Mouse (Mus musculus): ENCODE measurements around the gene H2-DMb1. TPM values are rescaled to one million over a fixed set of nuclear protein-coding genes. Genes with fewer than 3 reads are reported as not detected.

H2-DMb1 gene
- total RNA-seq, 2 experiments from 2014 or later, result 1.2 to 1.8 TPM

DNA sequence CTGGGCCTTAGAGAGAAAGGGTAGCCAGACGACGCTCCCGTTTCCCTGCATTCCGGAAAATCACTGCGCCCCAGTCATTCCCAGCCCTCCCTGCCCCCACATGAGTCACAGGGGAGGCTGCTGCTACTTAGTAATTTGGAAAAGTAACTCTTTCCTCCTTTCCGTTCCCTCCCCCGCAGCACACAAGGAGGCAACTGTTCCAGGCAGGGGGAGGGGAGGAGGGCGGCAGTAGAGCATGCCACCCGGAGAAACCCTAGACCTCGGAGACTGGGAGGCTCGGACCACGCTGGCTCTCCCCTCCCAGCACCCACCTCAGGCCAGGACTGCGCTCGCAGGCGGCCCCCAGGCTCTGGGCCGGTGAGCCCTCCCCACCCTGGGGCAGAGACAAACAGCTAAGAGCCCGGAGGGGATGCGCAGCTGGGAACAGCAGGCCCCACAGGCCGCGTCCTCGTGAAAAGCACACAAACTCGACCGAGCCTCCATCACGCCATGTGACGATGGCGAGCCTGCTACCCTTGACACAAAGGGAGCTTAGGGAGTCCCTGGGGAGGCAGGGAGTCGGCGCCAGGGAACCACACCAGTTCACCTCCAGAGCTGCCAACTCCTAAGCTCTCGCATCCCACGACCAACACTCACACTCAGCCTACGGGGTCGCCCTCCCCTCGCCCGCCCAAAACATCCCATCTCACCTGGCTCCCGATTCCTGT is 31.5 kb upstream of the H2-DMb1 start:
- DNase-seq (ENCODE audit: extremely low spot score in 1 of 2, low spot score in 2 of 2), result peak; percentile 86 to 92
- intact Hi-C loops (cut with DNase I), result no loop called here

DNA sequence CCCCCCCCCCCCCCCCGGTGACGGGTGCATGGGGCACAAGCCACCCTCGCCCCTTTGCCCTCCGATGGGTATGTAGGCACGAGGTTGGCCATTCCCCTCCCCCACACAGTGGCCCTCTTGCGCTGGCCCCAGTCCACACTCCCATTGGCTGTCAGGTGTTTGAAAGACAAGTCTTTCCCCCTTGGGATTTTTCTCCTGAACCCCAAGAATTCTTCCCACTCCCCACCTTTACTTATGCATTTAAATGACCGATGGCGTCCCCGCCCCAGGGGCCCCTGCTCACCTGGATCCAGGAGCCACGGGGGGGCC is 31.0 kb upstream of the H2-DMb1 start:
- intact Hi-C loops (cut with DNase I), result no loop called here

DNA sequence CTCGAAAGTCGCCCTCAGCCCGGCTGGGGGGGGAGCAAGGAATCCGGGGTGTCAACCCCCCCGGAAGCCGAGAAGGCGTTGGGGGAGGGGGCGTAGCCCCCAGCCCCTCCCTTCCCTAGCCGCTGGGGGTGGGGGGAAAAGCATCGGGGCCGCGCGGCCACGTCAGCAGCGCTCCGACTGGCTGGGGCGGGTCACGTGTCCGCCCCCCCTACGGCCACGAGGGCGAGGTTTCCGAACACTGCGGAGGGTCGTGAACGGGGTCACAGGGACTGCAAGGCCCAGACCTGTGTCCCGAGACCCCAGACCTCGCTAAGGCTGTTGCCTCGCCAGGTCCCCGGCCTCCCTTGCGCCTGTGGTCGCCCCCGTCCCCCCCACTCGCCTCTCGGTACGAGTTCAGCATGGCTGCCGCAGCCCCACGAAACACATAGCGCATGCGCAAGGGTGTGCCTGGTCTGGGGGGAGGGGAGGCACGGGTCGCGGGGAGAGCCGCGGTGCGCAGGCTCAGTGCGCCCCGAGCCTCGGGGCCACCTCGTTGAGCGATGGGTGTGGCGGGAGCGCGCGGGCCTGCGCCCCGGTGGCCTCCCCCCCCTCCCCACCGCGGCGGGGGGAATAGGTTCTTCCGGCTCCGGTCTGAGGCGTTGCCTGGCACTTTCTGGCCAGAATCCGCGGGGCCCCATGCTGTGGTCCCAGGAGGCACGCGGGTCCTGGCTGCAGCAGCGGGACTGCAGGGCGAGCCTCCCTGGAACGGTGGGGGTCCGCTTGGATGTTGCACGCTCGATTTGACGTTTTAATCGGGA is 30.5 kb upstream of the H2-DMb1 start, which contains the start of gene Brd2:
Brd2 (minus strand) TSS at position 447 of the 797 bp plus-strand sequence.
- intact Hi-C loops (cut with DNase I), result no loop called here
- DNase-seq (ENCODE audit: extremely low spot score in 1 of 2, low spot score in 2 of 2), result peak; percentile 93 to 98

More for the DNA sequence above, 31.0 kb upstream of the H2-DMb1 start:
- DNase-seq (ENCODE audit: extremely low spot score in 1 of 2, low spot score in 2 of 2), result peak; percentile 60 to 85

DNA sequence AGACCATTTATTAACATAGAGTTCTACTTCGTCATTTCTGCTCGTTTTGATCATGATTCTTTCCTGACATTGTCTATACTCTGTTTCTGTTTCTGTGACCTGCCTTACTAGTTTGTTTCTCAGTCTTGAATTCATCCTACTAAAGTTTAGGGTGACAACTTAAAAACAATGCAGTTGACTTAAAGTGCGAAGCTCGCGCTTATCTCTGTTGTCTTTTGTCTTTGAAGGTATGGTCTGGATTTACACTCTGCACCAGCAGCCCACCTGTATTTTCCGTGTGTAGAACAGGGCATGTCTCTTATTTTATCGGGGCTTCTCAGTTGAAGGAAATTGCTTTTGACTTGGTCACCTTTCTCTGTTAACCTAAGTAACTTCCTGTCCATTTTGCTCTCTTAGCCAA is 29.8 kb upstream of the H2-DMb1 start:
- intact Hi-C loops (cut with DNase I), result no loop called here
- no peak for DNase-seq (ENCODE audit: extremely low spot score in 1 of 2, low spot score in 2 of 2)

DNA sequence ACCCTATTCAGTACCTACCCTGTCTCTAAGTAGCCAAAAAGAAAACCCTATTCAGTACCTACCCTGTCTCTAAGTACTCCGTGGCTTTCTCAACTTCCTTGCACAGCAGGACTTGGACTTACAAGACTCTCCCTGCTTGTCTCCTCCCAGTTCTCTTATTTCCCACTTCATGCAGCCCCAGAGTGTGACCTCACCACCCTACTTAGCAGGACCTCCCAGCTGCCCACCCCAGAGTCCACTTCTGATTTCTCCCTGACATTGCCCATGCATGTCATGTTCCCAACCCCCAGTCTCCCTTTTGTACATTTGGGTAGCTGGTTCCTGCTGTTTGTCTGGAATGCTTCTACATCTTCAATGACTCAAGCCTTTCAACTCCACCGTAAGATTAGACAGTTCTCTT is 29.4 kb upstream of the H2-DMb1 start:
- DNase-seq (ENCODE audit: extremely low spot score in 1 of 2, low spot score in 2 of 2), result no peak
- intact Hi-C loops (cut with DNase I), result no loop called here

DNA sequence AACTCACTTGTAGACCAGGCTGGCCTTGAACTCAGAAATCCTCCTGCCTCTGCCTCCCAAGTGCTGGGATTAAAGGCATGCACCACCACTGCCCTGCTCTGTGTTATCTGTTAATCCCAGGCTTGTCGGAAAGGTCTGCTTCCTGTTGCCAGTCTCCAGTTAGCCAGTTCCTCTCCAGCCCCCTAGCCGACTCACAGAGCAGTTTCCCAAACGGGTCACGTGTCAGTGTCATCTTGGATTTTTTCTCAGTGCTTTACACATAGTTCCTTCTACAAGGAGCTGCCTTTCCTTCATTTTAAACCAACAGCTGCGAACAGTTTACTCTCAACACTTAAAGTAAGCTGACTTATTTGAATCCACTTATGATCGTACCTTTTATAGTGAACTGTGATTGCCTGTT is 28.2 kb upstream of the H2-DMb1 start:
- no peak for DNase-seq (ENCODE audit: extremely low spot score in 1 of 2, low spot score in 2 of 2)
- intact Hi-C loops (cut with DNase I), result no loop called here

DNA sequence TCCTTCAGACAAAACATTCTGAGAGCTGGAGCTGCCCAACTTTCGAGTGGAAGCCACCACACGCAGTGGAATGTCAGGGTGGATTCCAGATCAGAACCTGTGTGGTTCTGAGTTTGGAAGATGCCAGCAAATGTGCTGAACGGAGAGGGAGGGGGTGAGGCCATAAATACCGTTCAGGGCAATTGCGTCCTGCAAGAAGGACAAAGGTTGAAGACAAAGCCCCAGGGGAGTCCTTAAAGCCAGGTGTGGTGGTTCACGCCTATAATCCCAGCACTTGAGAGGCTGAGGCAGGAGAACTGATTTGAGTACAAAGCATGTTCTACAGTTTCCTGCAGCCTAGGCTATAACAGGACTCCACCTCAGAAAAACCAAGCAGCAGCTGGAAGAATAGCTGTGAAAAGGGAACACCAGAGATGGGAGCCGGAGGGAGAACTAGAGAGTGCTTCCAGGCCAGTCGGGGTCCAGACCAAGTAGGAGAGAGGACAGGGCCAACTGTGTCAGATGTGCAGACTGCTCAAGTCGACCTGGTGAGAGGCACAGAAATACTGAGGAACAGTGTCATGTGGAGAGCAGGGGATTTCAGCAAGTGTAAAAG is 25.9 kb upstream of the H2-DMb1 start:
- intact Hi-C loops (cut with DNase I), result no loop called here
- no peak for DNase-seq (ENCODE audit: extremely low spot score in 1 of 2, low spot score in 2 of 2)

DNA sequence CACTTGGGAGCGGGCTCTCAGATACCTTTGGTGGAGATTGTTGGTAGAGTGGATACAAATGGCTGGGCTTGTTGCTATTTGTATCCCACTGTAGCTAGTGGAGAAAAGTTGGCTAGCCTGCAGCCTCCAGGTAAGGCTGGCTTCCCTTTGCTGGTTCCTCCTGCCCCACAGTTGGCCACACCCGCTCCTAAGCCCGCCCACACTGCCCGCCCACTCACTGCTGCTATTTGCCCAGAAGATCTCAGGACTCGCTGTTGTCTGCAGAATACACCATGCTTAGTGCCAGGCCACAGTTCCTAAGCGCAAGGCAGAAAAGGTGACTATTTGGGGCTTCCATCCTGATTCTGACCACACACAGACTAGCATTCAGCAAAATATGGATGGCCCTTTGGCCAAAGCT is 25.4 kb upstream of the H2-DMb1 start:
- DNase-seq (ENCODE audit: extremely low spot score in 1 of 2, low spot score in 2 of 2), result peak in 1 of 2 experiments; percentile 71
- intact Hi-C loops (cut with DNase I), result no loop called here

DNA sequence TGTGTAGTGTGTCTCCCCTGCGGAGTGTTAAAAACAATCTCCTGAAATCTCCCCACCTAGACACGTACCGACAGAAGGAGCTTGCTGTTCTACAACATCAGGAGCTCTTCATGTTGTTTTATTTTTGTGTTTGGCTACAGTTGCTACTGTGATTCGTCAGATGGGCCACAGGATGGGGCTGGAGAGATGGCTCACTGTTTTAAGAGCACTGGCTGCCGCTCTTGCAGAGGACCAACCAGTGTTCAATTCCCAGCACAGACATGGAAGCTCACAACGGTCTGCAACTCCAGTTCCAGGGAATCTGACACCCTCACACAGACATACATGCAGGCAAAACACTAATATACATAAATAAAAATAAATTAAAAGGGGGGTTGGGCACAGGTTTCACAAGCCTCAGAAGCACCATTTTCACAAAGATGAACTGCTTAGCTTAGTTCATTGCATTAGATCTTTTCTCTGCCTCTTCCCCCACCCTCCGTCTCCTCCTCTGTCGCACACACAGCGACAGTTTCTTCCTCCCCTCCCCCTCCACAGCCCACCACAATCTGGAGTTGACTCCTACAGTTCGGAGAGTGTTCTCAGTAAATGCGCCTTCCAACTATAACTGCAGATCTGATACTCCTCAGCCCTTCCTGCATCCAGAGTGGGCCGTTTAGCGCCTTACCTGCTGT is 24.5 kb upstream of the H2-DMb1 start:
- intact Hi-C loops (cut with DNase I), result no loop called here
- peak in 1 of 2 experiments; percentile 54 for DNase-seq (ENCODE audit: extremely low spot score in 1 of 2, low spot score in 2 of 2)

DNA sequence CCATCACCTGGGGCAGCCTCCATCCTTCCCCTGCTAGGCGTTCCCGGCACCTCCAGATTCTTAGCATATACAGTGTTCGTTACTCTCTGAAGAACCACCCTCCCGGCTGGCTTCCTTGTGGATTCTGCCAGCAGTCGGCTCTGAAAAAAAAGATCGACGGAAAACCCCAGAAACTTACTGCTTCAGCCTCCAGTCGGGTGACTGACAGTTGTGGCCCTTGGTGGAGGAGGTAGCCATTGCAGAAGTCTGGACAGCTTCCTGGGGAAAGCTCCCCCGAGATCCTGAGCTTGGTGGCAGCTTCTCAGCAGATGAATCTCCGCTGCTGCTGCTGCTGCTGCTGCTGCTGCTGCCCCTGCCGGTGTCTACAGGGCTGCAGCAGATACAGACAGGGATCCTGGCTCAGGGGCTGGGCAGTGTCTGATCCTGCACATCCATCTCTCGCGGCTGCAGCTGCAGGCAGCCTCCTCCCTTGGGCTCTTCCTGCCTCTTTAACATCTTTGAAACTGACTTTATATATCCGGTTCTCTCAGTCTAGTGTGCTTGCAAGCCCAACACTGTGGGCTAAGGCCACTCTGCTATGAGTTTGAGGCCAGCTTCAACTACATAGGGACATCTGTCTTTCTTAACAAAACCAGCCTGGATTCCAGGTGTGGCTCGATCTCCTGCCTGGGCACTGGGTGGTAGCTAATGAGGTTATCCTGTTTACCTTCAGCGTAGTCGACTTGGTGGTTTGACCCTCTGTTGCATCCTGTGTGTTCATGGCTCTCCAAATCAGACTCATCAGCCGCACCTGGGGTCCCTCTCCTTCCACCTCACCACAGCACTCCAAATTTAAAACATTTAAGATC is 23.7 kb upstream of the H2-DMb1 start:
- intact Hi-C loops (cut with DNase I), result no loop called here
- no peak for DNase-seq (ENCODE audit: extremely low spot score in 1 of 2, low spot score in 2 of 2)

DNA sequence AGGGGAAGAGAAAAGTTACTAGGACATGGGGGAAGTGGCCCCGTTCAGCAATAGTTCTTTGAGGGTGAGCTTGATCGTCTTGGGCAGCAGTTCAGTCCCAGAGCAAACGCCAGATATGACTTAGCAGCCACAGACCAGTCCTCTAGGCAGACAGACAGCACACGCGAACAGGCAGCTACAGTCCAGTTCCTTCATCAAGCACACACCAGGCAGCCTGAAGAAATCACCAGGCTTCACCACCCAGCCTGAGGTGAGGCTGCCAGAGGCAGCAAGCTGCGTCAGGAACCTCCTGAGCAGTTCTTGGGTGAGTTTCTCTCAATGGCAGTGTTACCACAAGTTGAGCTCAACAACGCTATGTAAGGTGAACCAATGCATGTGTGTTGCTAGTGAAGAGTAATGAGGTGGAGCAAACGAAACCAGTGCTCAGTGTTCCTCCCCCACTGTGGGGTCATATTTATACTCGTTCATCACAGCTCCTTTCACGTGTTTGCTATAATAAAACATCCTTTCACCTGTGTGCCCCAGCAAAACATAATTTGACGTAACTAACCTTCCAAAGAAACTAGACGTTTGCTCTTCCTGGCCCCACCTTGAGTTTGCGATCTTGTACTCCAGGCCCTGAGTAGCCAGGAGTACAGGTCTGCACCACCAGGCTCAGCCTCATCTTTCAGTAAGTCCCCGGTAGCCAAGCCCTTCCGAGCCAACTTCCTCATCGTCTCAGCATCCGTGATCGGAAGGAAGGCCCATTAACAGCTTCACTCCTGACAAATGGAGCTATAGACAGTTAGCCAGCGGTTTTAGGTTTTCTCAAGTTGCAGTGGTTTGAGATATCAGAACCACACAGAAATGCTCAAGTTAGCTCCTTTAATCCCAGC is 22.6 kb upstream of the H2-DMb1 start:
- no peak for DNase-seq (ENCODE audit: extremely low spot score in 1 of 2, low spot score in 2 of 2)
- intact Hi-C loops (cut with DNase I), result no loop called here

DNA sequence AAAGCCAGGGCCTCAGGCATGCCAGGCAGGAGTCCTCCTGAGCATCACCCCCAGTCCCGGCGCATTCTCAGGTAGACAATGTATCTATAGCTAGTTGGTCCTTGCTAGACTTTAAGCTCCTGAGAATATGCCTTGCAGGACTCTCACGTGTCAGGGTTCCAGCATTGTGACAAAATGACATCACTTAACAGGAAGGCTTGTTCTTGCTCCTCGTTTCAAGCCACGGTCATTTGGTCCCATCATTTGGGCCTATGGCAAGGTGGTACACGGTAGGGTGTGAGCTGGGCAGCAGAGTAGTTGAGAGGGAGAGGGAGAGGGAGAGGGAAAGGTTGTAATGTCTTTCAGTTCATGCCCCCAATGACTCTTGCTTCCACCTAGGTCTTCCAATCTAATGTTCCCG is 21.0 kb upstream of the H2-DMb1 start:
- no peak for DNase-seq (ENCODE audit: extremely low spot score in 1 of 2, low spot score in 2 of 2)
- intact Hi-C loops (cut with DNase I), result no loop called here

DNA sequence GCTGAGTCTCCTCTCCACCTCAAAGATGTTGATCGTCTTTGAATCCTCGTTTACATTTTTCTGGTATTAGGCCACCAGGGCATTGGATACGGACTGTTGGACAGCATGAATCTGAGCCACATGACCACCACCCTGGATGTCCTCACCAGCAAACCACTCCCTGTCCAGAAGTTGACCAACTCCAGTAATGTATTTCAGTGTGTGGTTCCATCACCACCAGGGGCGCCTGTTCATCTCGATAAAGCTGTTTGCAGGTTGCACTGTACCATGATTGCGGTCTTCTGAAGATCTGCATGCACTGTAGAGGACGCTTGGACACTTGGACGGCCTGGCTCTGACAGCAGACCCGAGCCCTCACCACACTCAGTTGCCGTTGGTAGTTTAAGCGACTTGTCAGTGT is 19.6 kb upstream of the H2-DMb1 start:
- no peak for DNase-seq (ENCODE audit: extremely low spot score in 1 of 2, low spot score in 2 of 2)
- intact Hi-C loops (cut with DNase I), result no loop called here

DNA sequence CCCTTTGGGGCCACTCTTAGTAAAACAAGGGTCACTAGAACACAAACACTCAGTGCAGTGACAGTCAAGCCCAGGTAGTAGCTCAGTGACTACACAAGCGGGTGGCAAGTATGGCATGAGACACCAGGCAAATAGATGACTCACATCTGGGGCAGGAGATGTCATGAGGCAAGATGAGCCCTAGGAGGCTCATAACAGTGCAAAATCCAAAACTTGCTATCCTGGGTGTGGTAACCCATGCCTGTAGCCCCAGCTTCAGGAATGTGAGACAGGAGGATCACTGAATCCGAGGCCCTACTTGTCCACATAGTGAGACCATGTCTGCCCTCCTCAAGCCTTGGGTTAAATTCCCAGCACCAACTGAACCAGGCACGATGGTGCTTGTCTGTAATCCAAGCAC is 18.4 kb upstream of the H2-DMb1 start:
- intact Hi-C loops (cut with DNase I), result no loop called here
- DNase-seq (ENCODE audit: extremely low spot score in 1 of 2, low spot score in 2 of 2), result no peak

DNA sequence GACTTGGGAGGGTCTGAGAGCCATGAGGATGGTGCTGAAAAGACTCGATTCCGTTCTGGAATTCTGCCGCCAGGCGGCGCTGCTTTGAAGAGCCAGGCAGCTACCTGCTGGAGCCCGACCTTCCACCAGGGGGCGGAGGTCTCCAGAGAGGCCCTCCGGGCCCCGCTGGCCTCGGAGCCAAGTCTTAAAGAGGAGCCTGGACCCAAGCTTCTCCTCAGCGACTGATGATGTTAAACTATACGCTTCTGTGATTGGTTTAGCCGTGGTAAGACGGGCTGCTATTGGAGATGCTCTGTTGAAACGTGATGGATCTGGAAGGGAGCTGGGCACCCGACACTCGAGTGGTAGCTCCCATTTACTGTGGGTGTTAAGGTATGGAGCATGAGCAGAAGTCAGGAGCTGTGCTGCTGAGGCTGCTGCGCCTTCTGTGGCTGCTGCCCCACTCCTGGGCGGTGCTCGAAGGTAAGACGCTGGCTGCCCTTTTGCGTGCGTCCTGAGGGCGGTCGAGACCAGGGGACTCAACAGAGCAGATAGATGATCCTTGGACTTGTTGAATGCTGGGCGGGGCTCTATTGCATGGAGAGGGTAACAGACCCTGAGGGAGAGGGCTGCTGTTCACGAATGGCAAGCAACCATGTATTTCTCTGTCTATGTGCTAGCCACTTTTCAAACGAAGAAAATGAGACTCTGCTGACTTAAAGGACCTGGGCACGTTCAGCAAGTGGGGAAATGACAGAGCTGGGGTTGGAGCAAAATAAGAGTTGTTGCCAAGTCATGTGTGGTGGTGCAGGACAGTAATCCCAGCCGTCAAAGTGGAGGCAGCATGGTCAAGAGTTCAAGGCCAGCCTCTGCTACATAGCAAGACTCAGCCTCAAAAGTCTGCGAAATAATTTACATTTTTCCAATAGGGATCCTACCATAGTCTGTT is 17.3 kb upstream of the H2-DMb1 start:
- DNase-seq (ENCODE audit: extremely low spot score in 1 of 2, low spot score in 2 of 2), result peak; percentile 97 to 98
- intact Hi-C loops (cut with DNase I), result no loop called here

DNA sequence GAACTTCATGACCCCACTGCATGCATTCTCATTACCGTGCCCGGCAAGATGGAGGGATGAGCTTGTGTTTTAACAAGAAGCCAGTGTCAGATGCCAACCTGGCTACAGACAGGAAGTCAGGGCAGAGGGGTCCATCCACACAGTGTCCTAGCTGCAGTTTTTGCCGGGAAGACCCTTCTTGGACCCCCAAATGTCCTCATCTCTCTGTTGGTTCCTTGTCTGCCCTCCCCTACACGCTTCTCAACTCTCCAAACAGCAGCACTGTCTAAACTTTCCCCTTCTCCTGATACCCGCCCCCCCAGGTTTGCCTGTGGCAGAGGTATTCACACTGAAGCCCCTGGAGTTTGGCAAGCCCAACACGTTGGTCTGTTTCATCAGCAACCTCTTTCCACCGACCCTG is 15.3 kb upstream of the H2-DMb1 start:
- no peak for DNase-seq (ENCODE audit: extremely low spot score in 1 of 2, low spot score in 2 of 2)
- intact Hi-C loops (cut with DNase I), result no loop called here

DNA sequence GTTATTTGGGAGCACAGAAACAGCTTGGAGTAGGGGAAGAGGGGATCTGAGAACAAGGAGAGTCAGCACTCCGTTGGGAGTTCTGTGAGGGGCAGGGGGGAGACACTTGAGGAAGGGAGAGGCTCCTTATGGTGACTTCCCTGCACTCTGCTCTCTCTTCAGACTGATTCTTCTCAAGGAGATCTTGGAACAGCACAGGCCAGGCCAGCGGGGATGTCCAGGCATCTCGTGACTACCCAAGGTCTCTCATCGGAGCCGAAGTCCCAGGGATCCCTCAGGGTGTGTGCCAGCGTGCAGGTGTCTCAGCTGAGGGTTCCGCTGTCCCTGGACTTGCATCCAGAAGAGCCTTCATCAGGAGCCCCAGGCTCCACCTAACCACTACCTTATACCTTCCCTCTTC is 14.2 kb upstream of the H2-DMb1 start:
- DNase-seq (ENCODE audit: extremely low spot score in 1 of 2, low spot score in 2 of 2), result no peak
- intact Hi-C loops (cut with DNase I), result no loop called here
